8 mouse cellular contexts compared by ENCODE assay signal in genomic region chr9:106170556-106171345, GRCm38 (mm10). TPM values are rescaled to one million over a fixed set of nuclear protein-coding genes. Genes with fewer than 3 reads are reported as not detected.
DNase-seq lines count a peak whose midpoint lies in the region; ATAC-seq and TF ChIP-seq lines count a peak whose summit lies in the region.

Gene Wdr82 (plus strand): TSS chr9:106170928.

- peak; percentile 88 for DNase-seq in CH12.LX (ENCODE audit: extremely low read depth)
- peak; percentile 84 for DNase-seq in c-Kit-positive CD71-positive TER-119-negative erythroid progenitor cells, embryonic 14.5 days (ENCODE audit: low read depth)
- DNase-seq in heart, postnatal 0 days (ENCODE audit: low spot score) = peak; percentile 89
- DNase-seq in large intestine, adult 2 months (ENCODE audit: low read depth, low spot score) = peak; percentile 76
- DNase-seq in liver, postnatal 0 days = peak; percentile 97
- peak; percentile 93 for DNase-seq in testis, postnatal 10 days (ENCODE audit: low spot score)

- no peak for TF ChIP-seq CTCF in CH12.LX (conservative IDR thresholded peaks at IDR 0.05 in 1 of 2, IDR thresholded peaks at IDR 0.05 in 1 of 2; ENCODE audit: low read depth in 2 of 2, low read length in 2 of 2)
- no peak for TF ChIP-seq CTCF in heart, postnatal 0 days (IDR thresholded peaks at IDR 0.05; ENCODE audit: low read depth)
- TF ChIP-seq CTCF in liver, postnatal 0 days (IDR thresholded peaks at IDR 0.05; ENCODE audit: low read depth) = no peak

- no peak for TF ChIP-seq EP300 in CH12.LX (IDR thresholded peaks at IDR 0.05; ENCODE audit: low read length)
- peak; percentile 27; the same call in 1 of the 2 replicates for TF ChIP-seq EP300 in heart, postnatal 0 days (IDR thresholded peaks at IDR 0.05; ENCODE audit: low read depth)
- no peak for TF ChIP-seq EP300 in liver, postnatal 0 days (IDR thresholded peaks at IDR 0.05; ENCODE audit: low read depth)

- TF ChIP-seq POLR2A in CH12.LX (IDR thresholded peaks at IDR 0.05; ENCODE audit: low read depth, low read length) = peak; percentile 95

- TF ChIP-seq RAD21 in CH12.LX (IDR thresholded peaks at IDR 0.05; ENCODE audit: low read depth, low read length) = no peak

- no peaks in the 10 kb centered on the region for H3K27me3 ChIP-seq in CH12.LX (replicated peaks)
- H3K27me3 ChIP-seq in forebrain, embryonic 12.5 days = no peaks in the 10 kb centered on the region
- no peaks in the 10 kb centered on the region for H3K27me3 ChIP-seq in heart, postnatal 0 days (ENCODE audit: control insufficient read depth, insufficient read depth, low read length)
- H3K27me3 ChIP-seq in liver, postnatal 0 days (ENCODE audit: insufficient read depth, low read length) = no peaks in the 10 kb centered on the region
- H3K27me3 ChIP-seq in neural tube, embryonic 14.5 days (ENCODE audit: control insufficient read depth, insufficient read depth, low read length) = no peaks in the 10 kb centered on the region

- H3K9ac ChIP-seq in CH12.LX (ENCODE audit: insufficient read depth, low read depth) = peak within 1 kb of the TSS; percentile 73
- peak within 1 kb of the TSS; percentile 83 for H3K9ac ChIP-seq in forebrain, embryonic 12.5 days
- peak within 1 kb of the TSS; percentile 94 for H3K9ac ChIP-seq in heart, postnatal 0 days (replicated peaks; ENCODE audit: low read depth, low read length)
- peak within 1 kb of the TSS; percentile 83 for H3K9ac ChIP-seq in liver, postnatal 0 days (replicated peaks)
- H3K9ac ChIP-seq in neural tube, embryonic 14.5 days (replicated peaks; ENCODE audit: low read depth, low read length) = peak within 1 kb of the TSS; percentile 95

- peak within 1 kb of the TSS; percentile 82 for H3K27ac ChIP-seq in CH12.LX (ENCODE audit: insufficient read depth, low read depth)
- peak within 1 kb of the TSS; percentile 97 for H3K27ac ChIP-seq in forebrain, embryonic 12.5 days
- H3K27ac ChIP-seq in heart, postnatal 0 days (ENCODE audit: low read depth) = peak within 1 kb of the TSS; percentile 99
- H3K27ac ChIP-seq in liver, postnatal 0 days (ENCODE audit: low read depth) = peak within 1 kb of the TSS; percentile 95
- peak within 1 kb of the TSS; percentile 98 for H3K27ac ChIP-seq in neural tube, embryonic 14.5 days (ENCODE audit: low read depth, low read length)

- under 1% methylated on average over 79 of the region's 81 CpGs for WGBS in forebrain, embryonic 12.5 days
- under 1% methylated on average over 69 of the region's 81 CpGs for WGBS in heart, postnatal 0 days
- under 1% methylated on average over 81 of the region's 81 CpGs for WGBS in large intestine, adult 2 months
- WGBS in liver, postnatal 0 days (ENCODE audit: insufficient replicate concordance) = under 1% methylated on average over 75 of the region's 81 CpGs
- under 1% methylated on average over 75 of the region's 81 CpGs for WGBS in neural tube, embryonic 14.5 days

- in situ Hi-C loops in CH12.LX (cut with MboI; ENCODE audit: low pct_ligation_motif_present, low pct_unique_long_range_greater_than_20kb, low sequenced_read_pairs) = no loop called here

- dilution Hi-C loops in CH12.LX (cut with MboI; ENCODE audit: extremely low pct_ligation_motif_present, extremely low pct_unique_long_range_greater_than_20kb, low sequenced_read_pairs) = no loop called here

- H3K4me2 ChIP-seq in CH12.LX (ENCODE audit: insufficient read depth, low read depth, poor library complexity, severe bottlenecking) = peak within 1 kb of the TSS; percentile 93
- peak within 1 kb of the TSS; percentile 75 for H3K4me2 ChIP-seq in forebrain, embryonic 12.5 days
- peak within 1 kb of the TSS; percentile 90 for H3K4me2 ChIP-seq in heart, postnatal 0 days (ENCODE audit: low read depth, low read length)
- H3K4me2 ChIP-seq in liver, postnatal 0 days (ENCODE audit: low read depth, low read length) = peak within 1 kb of the TSS; percentile 92
- peak within 1 kb of the TSS; percentile 72 for H3K4me2 ChIP-seq in neural tube, embryonic 14.5 days (ENCODE audit: low read depth, low read length)

- peaks cover 0 to 8% of the 10 kb centered on the region in 2 experiments for H3K36me3 ChIP-seq in CH12.LX (replicated peaks in 1 of 2; ENCODE audit: control insufficient read depth in 1 of 2, insufficient read depth in 1 of 2, low read length in 1 of 2)
- H3K36me3 ChIP-seq in forebrain, embryonic 12.5 days (replicated peaks) = no peaks in the 10 kb centered on the region
- no peaks in the 10 kb centered on the region for H3K36me3 ChIP-seq in heart, postnatal 0 days (replicated peaks; ENCODE audit: control insufficient read depth, insufficient read depth, low read length)
- peaks cover 4% of the 10 kb centered on the region; the same call in 1 of the 2 replicates for H3K36me3 ChIP-seq in liver, postnatal 0 days (replicated peaks; ENCODE audit: insufficient read depth, low read length)
- no peaks in the 10 kb centered on the region for H3K36me3 ChIP-seq in neural tube, embryonic 14.5 days (ENCODE audit: control insufficient read depth, insufficient read depth, low read length)

- H3K4me1 ChIP-seq in CH12.LX (ENCODE audit: control insufficient read depth in 1 of 2, insufficient read depth in 2 of 2) = peaks cover 6 to 32% of the 10 kb centered on the region in 2 experiments; a peak in 3 of 4 replicates
- H3K4me1 ChIP-seq in forebrain, embryonic 12.5 days = peaks cover 38% of the 10 kb centered on the region
- H3K4me1 ChIP-seq in heart, postnatal 0 days (ENCODE audit: control insufficient read depth, insufficient read depth) = peaks cover 29% of the 10 kb centered on the region
- peaks cover 36% of the 10 kb centered on the region for H3K4me1 ChIP-seq in liver, postnatal 0 days (ENCODE audit: insufficient read depth)
- peaks cover 34% of the 10 kb centered on the region for H3K4me1 ChIP-seq in neural tube, embryonic 14.5 days (ENCODE audit: control insufficient read depth, insufficient read depth, low read length)

- peak within 1 kb of the TSS; percentile 75 to 90 (median 79) for H3K4me3 ChIP-seq in CH12.LX (replicated peaks in 1 of 3; ENCODE audit: low read depth in 2 of 3, low read length in 2 of 3, poor library complexity in 1 of 3)
- peak within 1 kb of the TSS; percentile 92 for H3K4me3 ChIP-seq in forebrain, embryonic 12.5 days (replicated peaks)
- peak within 1 kb of the TSS; percentile 88 for H3K4me3 ChIP-seq in heart, postnatal 0 days (ENCODE audit: low read depth, low read length)
- peak within 1 kb of the TSS; percentile 78 for H3K4me3 ChIP-seq in liver, postnatal 0 days (ENCODE audit: low read depth, low read length)
- peak within 1 kb of the TSS; percentile 90 for H3K4me3 ChIP-seq in neural tube, embryonic 14.5 days (ENCODE audit: low read depth, low read length)

- peaks cover 45% of the 10 kb centered on the region for H3K79me2 ChIP-seq in CH12.LX (replicated peaks; ENCODE audit: control insufficient read depth, extremely low read depth, insufficient read depth, poor library complexity, severe bottlenecking)

- no peaks in the 10 kb centered on the region for H3K9me3 ChIP-seq in CH12.LX (replicated peaks; ENCODE audit: low read length)
- H3K9me3 ChIP-seq in forebrain, embryonic 12.5 days = no peaks in the 10 kb centered on the region
- no peaks in the 10 kb centered on the region for H3K9me3 ChIP-seq in heart, postnatal 0 days (replicated peaks; ENCODE audit: control insufficient read depth, low read length)
- no peaks in the 10 kb centered on the region for H3K9me3 ChIP-seq in liver, postnatal 0 days (ENCODE audit: low read length)
- no peaks in the 10 kb centered on the region for H3K9me3 ChIP-seq in neural tube, embryonic 14.5 days (ENCODE audit: control insufficient read depth, low read length)

- peak; percentile 93 for ATAC-seq in forebrain, embryonic 12.5 days (ENCODE audit: low FRiP score)
- peak; percentile 92 for ATAC-seq in heart, postnatal 0 days (ENCODE audit: insufficient read depth, low read depth)
- peak; percentile 90 for ATAC-seq in liver, postnatal 0 days
- peak; percentile 88 for ATAC-seq in neural tube, embryonic 14.5 days (ENCODE audit: low read depth)

TF ChIP-seq in CH12.LX, 34 proteins besides CTCF, POLR2A, EP300 and RAD21 (continues in another document):
- TF ChIP-seq NRF1 (IDR thresholded peaks at IDR 0.05; ENCODE audit: low read depth, low read length) (peak; percentile 52; the same call in 1 of the 2 replicates), USF1 (IDR thresholded peaks at IDR 0.05; ENCODE audit: low read depth, low read length) (no peak), UBTF (IDR thresholded peaks at IDR 0.05; ENCODE audit: low read depth, low read length) (peak; percentile 89), NELFE (IDR thresholded peaks at IDR 0.05; ENCODE audit: low read depth, low read length) (peak; percentile 93), MAX (IDR thresholded peaks at IDR 0.05; ENCODE audit: low read length) (peak; percentile 96), MXI1 (IDR thresholded peaks at IDR 0.05; ENCODE audit: low read depth, low read length) (peak; percentile 72; the same call in 1 of the 2 replicates), MYC (IDR thresholded peaks at IDR 0.05; ENCODE audit: low read depth, low read length) (no peak; the same call in 1 of the 2 replicates), HCFC1 (IDR thresholded peaks at IDR 0.05; ENCODE audit: low read depth, low read length) (peak; percentile 71), MAFK (IDR thresholded peaks at IDR 0.05; ENCODE audit: insufficient replicate concordance, low read length) (no peak), TCF12 (IDR thresholded peaks at IDR 0.05; ENCODE audit: low read depth, low read length) (peak; percentile 92), E2F4 (IDR thresholded peaks at IDR 0.05; ENCODE audit: insufficient replicate concordance, low read depth, low read length) (no peak), ZMIZ1 (IDR thresholded peaks at IDR 0.05; ENCODE audit: low read depth, low read length) (peak; percentile 89), POLR2AphosphoS2 (IDR thresholded peaks at IDR 0.05; ENCODE audit: low read depth, low read length) (peak; percentile 80; the same call in 1 of the 2 replicates), MAZ (IDR thresholded peaks at IDR 0.05; ENCODE audit: low read depth, low read length) (no peak), ELF1 (IDR thresholded peaks at IDR 0.05; ENCODE audit: low read depth, low read length) (peak; percentile 56; the same call in 1 of the 2 replicates), CHD2 (IDR thresholded peaks at IDR 0.05; ENCODE audit: low read length) (peak; percentile 41; the same call in 1 of the 2 replicates)

RNA-seq across cellular contexts. Expression of gene Wdr82, which starts in this region (rescaled TPM):
- total RNA-seq in CH12.LX (2012; rRNA removed) (70.4 and 90.7 TPM in 2 replicates), CH12.LX (2014; rRNA removed) (117 and 131 TPM in 2 replicates)
- polyA plus RNA-seq in CH12.LX (2012; ENCODE audit: insufficient read length, low read depth) = 93.6 and 100 TPM in 2 replicates
- 38.1 and 41.2 TPM in 2 replicates for polyA plus RNA-seq in forebrain, embryonic 12.5 days (2016; fragmentation: Nextera tagmentation; extraction: Ambion mirVana)
- 122 and 124 TPM in 2 replicates for total RNA-seq in heart, postnatal 0 days (2014; rRNA removed; ENCODE audit: low replicate concordance)
- polyA plus RNA-seq in heart, postnatal 0 days (2015; fragmentation: Nextera tagmentation; extraction: Ambion mirVana) = 13.9 and 14.3 TPM in 2 replicates
- 48.0 and 56.3 TPM in 2 replicates for polyA plus RNA-seq in large intestine, adult 2 months (2012; rRNA removed)
- polyA plus RNA-seq in liver, postnatal 0 days (2015; fragmentation: Nextera tagmentation; extraction: Ambion mirVana) = 5.3 and 5.7 TPM in 2 replicates
- 37.4 and 40.4 TPM in 2 replicates for polyA plus RNA-seq in neural tube, embryonic 14.5 days (2014; fragmentation: Nextera tagmentation; extraction: Ambion mirVana)

Comparison
In these comparisons a context has a peak if more than half of its experiments do, and no peak if none do; other contexts are left out.
1. Peak in every context shown above with its lines: DNase-seq, ATAC-seq, H3K4me3 ChIP-seq and H3K27ac ChIP-seq.